Mouse (Mus musculus) inflammation-experienced regulatory T-cells (primary cell): ENCODE results near the gene Pard3. TPM values are rescaled to one million over a fixed set of nuclear protein-coding genes. Genes with fewer than 3 reads are reported as not detected.

Experiments
- polyA plus RNA-seq, 2 experiments: library from polyadenylated mRNA; unstranded; fragments of 100-300 nt; shearing (Covaris generic); gene quantifications; one replicate each; pipeline ENCODE4 v1.2.1; 2017

The Pard3 gene
- polyA plus RNA-seq = 1 to 10 TPM in 1 of 2 experiments, under 1 TPM in 1; 0.88 to 8.3 TPM

DNA sequence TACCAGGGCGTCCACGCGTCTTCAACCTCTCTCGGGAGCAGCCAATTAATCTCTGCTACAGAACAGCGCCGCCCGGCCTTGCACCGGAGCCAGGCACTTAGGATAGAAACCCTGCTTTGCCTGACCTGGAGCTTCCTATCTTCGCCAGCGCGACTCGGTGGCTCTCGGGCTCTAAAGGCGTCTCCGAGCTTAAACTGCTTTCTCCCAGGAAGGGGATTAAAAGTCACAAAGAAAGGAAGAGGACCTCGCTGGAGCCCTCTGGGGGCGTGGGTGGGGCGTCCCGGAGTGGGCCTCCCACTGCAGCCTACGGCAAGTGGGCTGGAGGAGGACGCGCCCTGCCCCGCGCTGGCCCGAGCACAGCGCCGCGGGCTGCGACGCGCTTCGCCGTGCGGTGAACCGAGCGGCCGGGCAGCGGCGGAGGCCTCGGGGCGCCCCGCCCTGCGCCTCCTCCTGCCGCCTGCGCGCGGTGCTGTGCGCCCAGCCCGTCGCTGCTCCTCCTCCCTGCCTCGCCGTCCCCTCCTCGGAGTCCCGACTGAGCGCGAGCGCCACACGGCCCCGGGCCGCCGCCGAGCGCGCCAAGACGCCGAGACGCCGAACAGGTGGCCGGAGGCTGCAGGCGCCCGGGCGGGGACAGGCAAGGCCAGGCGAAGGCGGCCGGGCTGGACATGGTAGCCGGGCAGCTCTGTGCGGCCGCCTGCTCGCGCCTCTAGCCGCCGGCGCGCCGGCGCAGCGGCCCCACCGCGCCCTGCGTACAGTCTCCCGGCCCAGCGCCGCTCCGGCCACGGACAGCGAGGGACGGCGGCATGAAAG is at the start of gene Pard3:
Pard3 (plus strand) TSS at position 343 of the 810 bp plus-strand sequence.

Other genes with a start within 250 kb of the Pard3 start
- gene Tomm20, start 118.0 kb upstream of the Pard3 start, polyA plus RNA-seq = 100 to 1,000 TPM; 100 to 107 TPM
- 10 to 100 TPM; 45.8 to 46.4 TPM for gene Rbm34, start 92.8 kb upstream of the Pard3 start, polyA plus RNA-seq